Mouse (Mus musculus): ENCODE data around the gene Zkscan14. TPM values are rescaled to one million over a fixed set of nuclear protein-coding genes. Genes with fewer than 3 reads are reported as not detected.
A peak's percentile ranks its signal among the peaks of the same experiment; 100 is the strongest.

The Zkscan14 gene
- polyA plus RNA-seq, 1 experiment: 3.9 TPM

GRCm38 (mm10) chr5:145203936-145204691 lies 2.4 kb upstream of the Zkscan14 start, which contains the start of gene Zkscan5:
Zkscan5 (plus strand) TSS chr5:145204562.
- no peak for TF ChIP-seq CTCF (conservative IDR thresholded peaks at IDR 0.05; ENCODE audit: insufficient read depth, insufficient read length, low read depth, low read length)
- TF ChIP-seq POLR2A (IDR thresholded peaks at IDR 0.05; ENCODE audit: low read depth, low read length): peak; percentile 54
- DNase-seq: peak; percentile 99
- Histone ChIP-seq H3K36me3 (ENCODE audit: control insufficient read depth, insufficient read depth, low read length) (no peaks in the 10 kb centered on the region), H3K4me1 (ENCODE audit: control insufficient read depth, insufficient read depth, low read length) (peaks cover 6% of the 10 kb centered on the region; the same call in 1 of the 2 replicates), H3K27ac (ENCODE audit: insufficient read depth, low read depth, low read length) (peak within 1 kb of the TSS; percentile 89), H3K27me3 (replicated peaks; ENCODE audit: control insufficient read depth, insufficient read depth, low read length) (no peaks in the 10 kb centered on the region), H3K4me3 (ENCODE audit: insufficient read depth, low read depth, low read length) (peak within 1 kb of the TSS; percentile 94)
- WGBS: under 1% methylated on average over 22 of the region's 22 CpGs

- no peaks in the 10 kb centered on the region for H3K27me3 ChIP-seq (replicated peaks; ENCODE audit: control insufficient read depth, insufficient read depth, low read length)
- no peak for TF ChIP-seq POLR2A (IDR thresholded peaks at IDR 0.05; ENCODE audit: low read depth, low read length)
- no peak for TF ChIP-seq CTCF (conservative IDR thresholded peaks at IDR 0.05; ENCODE audit: insufficient read depth, insufficient read length, low read depth, low read length)
- peaks cover 6% of the 10 kb centered on the region; the same call in 1 of the 2 replicates for H3K4me1 ChIP-seq (ENCODE audit: control insufficient read depth, insufficient read depth, low read length)
- DNase-seq: no peak
- no peaks in the 10 kb centered on the region for H3K36me3 ChIP-seq (ENCODE audit: control insufficient read depth, insufficient read depth, low read length)
- no peak overlapping the region for H3K4me3 ChIP-seq (ENCODE audit: insufficient read depth, low read depth, low read length)
- no peak overlapping the region for H3K27ac ChIP-seq (ENCODE audit: insufficient read depth, low read depth, low read length)
- 47% methylated on average over 3 of the region's 3 CpGs for WGBS
Observed at GRCm38 (mm10) chr5:145202446-145202845, 778 bp upstream of the Zkscan14 start.

GRCm38 (mm10) chr5:145200387-145200786 lies 1.3 kb downstream of the Zkscan14 start:
- TF ChIP-seq POLR2A (IDR thresholded peaks at IDR 0.05; ENCODE audit: low read depth, low read length): no peak
- TF ChIP-seq CTCF (conservative IDR thresholded peaks at IDR 0.05; ENCODE audit: insufficient read depth, insufficient read length, low read depth, low read length): no peak
- Histone ChIP-seq H3K4me3 (ENCODE audit: insufficient read depth, low read depth, low read length) (no peak overlapping the region), H3K27me3 (replicated peaks; ENCODE audit: control insufficient read depth, insufficient read depth, low read length) (no peaks in the 10 kb centered on the region), H3K27ac (ENCODE audit: insufficient read depth, low read depth, low read length) (no peak overlapping the region), H3K4me1 (ENCODE audit: control insufficient read depth, insufficient read depth, low read length) (peaks cover 4% of the 10 kb centered on the region; the same call in 1 of the 2 replicates), H3K36me3 (ENCODE audit: control insufficient read depth, insufficient read depth, low read length) (no peaks in the 10 kb centered on the region; the same call in 1 of the 2 replicates)
- 73% methylated on average over 7 of the region's 7 CpGs for WGBS
- DNase-seq: no peak

DNA sequence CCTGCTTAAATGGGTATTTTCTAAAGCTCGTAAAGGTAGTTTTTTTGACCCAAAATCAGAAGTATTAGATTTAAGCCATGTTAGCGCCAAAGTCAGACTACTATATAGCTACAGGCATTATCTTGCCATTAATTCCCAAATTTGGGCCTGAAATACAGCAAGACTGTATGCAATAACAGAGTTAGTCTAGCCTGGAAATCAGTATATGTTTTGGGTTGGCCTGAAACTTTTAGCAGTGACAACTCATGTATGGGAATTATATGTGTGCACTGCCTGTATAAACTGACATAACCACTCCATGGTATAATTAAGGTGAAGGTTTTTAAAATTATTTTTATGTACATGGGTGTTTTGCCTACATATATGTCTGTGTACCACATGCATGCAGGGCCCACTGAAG lies 9.7 kb downstream of the Zkscan14 start, which contains the start of gene Atp5j2:
Gene Atp5j2 (minus strand): TSS at position 101 of the 400 bp plus-strand sequence.
- H3K36me3 ChIP-seq (ENCODE audit: control insufficient read depth, insufficient read depth, low read length): peaks cover 3% of the 10 kb centered on the region
- H3K4me3 ChIP-seq (ENCODE audit: insufficient read depth, low read depth, low read length): peak within 1 kb of the TSS; percentile 80
- WGBS: 94% methylated on average over 2 of the region's 2 CpGs
- no peaks in the 10 kb centered on the region for H3K27me3 ChIP-seq (replicated peaks; ENCODE audit: control insufficient read depth, insufficient read depth, low read length)
- DNase-seq: no peak
- H3K27ac ChIP-seq (ENCODE audit: insufficient read depth, low read depth, low read length): peak within 1 kb of the TSS; percentile 91
- TF ChIP-seq CTCF (conservative IDR thresholded peaks at IDR 0.05; ENCODE audit: insufficient read depth, insufficient read length, low read depth, low read length) (no peak), POLR2A (IDR thresholded peaks at IDR 0.05; ENCODE audit: low read depth, low read length) (no peak)
- peaks cover 13% of the 10 kb centered on the region; the same call in 1 of the 2 replicates for H3K4me1 ChIP-seq (ENCODE audit: control insufficient read depth, insufficient read depth, low read length)

DNA sequence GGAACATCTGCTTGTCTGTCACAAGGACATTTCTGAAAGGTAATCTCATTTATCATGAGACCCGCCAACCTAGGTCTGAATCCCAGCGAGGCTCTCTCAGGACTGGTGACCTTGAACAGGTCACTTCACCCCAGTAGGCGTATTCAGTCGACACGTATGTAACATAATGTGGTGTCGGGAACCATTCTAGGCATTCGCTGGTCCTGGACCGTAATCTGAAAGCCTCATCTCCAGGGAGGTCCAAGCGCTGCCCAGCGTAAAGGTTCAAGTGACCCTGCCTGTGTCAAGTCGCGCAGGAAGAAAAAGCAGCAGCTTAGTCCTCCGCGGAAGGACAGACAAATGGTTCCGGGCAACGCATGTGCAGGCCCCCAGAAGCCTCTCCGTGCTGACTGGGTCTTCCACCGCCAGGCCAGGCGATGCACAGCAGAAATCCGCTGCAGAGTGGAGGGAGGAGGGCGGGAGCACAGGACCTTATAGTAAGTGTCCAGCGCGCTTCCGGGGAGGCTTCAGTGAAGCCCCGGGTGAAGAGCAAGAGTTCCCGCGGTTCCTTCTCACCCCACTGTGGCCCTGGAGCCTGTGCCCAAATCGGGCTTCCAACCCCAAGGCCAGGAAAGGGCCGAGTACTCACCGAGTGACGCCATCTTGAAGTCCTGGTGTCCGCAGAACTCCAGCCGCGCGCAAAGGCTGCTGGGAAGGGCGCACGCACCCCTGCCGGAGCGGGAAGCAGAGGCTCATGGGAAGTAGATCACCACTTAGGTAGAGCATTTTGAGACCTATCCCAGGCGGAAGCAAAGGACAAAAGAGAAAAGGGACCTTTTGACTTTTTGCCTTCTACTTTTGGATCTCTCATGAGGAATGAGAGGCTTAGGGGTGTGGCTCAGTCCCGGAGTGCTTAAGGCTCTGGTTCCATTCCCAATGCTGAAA lies 10.5 kb downstream of the Zkscan14 start:
- DNase-seq: peak; percentile 96
- Histone ChIP-seq H3K36me3 (ENCODE audit: control insufficient read depth, insufficient read depth, low read length) (peaks cover 3% of the 10 kb centered on the region), H3K27me3 (replicated peaks; ENCODE audit: control insufficient read depth, insufficient read depth, low read length) (no peaks in the 10 kb centered on the region), H3K27ac (ENCODE audit: insufficient read depth, low read depth, low read length) (peak overlapping the region; percentile 91), H3K4me1 (ENCODE audit: control insufficient read depth, insufficient read depth, low read length) (peaks cover 13% of the 10 kb centered on the region; the same call in 1 of the 2 replicates), H3K4me3 (ENCODE audit: insufficient read depth, low read depth, low read length) (peak overlapping the region; percentile 80)
- WGBS: under 1% methylated on average over 41 of the region's 41 CpGs
- TF ChIP-seq POLR2A (IDR thresholded peaks at IDR 0.05; ENCODE audit: low read depth, low read length) (peak; percentile 65), CTCF (conservative IDR thresholded peaks at IDR 0.05; ENCODE audit: insufficient read depth, insufficient read length, low read depth, low read length) (no peak)

GRCm38 (mm10) chr5:145190373-145190772 lies 11.3 kb downstream of the Zkscan14 start:
- TF ChIP-seq POLR2A (IDR thresholded peaks at IDR 0.05; ENCODE audit: low read depth, low read length): no peak
- no peak for TF ChIP-seq CTCF (conservative IDR thresholded peaks at IDR 0.05; ENCODE audit: insufficient read depth, insufficient read length, low read depth, low read length)
- H3K36me3 ChIP-seq (ENCODE audit: control insufficient read depth, insufficient read depth, low read length): peaks cover 3% of the 10 kb centered on the region
- H3K27me3 ChIP-seq (replicated peaks; ENCODE audit: control insufficient read depth, insufficient read depth, low read length): no peaks in the 10 kb centered on the region
- no peak for DNase-seq
- 16% methylated on average over 5 of the region's 5 CpGs for WGBS
- H3K4me3 ChIP-seq (ENCODE audit: insufficient read depth, low read depth, low read length): peak overlapping the region; percentile 80
- peak overlapping the region; percentile 91 for H3K27ac ChIP-seq (ENCODE audit: insufficient read depth, low read depth, low read length)
- H3K4me1 ChIP-seq (ENCODE audit: control insufficient read depth, insufficient read depth, low read length): peaks cover 13% of the 10 kb centered on the region; the same call in 1 of the 2 replicates

All from kidney, adult 2 months (tissue).